Mouse (Mus musculus): ENCODE results near the gene Mrps11.

Gene Mrps11

DNA sequence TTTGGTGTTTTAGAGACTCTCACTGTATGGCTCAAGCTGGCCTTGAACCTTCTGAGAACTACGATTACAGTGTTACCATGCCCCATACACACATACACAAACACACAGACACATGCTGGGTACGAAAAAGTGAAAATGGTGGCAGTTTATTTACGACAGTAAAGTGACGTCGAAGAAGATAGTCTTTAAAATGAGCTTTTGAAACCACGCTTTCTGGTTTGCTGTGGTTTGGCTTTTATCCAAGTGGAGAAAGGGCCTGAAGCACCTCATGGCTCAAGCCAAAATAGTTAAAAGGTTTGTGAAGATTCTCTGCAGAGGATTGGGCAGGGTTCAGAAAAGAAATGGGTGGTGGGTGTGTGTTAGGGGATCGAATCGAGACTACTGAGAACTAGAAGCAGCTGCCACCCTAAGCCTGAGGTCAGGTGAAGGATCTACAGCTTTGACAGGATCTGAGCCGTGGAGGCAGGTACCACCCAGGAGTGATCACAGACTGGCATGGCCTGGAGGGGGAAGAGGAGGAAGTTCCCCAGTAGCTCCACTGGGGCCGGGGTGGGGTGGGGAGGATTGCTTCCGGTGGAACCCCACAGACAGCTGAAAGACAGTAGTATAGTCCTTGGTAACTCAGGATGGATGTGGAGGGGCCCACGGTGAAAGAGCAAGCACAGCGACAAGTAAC lies 11.1 kb downstream of the Mrps11 start:
- DNase-seq (ENCODE audit: low spot score): no peak

DNA sequence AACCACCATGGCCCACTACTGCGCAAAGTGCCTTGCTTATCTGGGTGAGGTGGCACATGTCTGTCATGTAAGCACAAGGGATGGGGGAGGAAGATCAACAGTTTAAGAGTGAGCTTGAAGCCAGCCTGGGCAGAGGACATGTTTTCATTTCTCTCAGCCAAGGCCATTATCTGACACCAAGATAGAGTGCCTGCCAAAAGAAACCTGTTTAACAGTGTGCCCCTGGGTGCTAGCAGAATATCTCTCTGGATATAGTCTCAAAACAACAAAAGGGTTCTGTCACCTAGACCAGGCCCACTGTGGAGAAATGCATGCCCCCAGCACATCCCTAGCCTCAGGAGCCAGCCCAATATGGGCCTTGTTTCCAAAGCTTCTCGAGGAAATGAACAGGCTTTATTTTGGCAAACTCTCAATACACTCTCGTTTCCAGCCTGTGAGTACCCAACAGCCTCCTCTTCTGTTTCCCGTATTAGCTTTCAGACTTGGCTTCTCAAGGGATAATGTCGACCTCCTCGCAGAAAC lies 11.7 kb downstream of the Mrps11 start:
- DNase-seq (ENCODE audit: low spot score): no peak

DNA sequence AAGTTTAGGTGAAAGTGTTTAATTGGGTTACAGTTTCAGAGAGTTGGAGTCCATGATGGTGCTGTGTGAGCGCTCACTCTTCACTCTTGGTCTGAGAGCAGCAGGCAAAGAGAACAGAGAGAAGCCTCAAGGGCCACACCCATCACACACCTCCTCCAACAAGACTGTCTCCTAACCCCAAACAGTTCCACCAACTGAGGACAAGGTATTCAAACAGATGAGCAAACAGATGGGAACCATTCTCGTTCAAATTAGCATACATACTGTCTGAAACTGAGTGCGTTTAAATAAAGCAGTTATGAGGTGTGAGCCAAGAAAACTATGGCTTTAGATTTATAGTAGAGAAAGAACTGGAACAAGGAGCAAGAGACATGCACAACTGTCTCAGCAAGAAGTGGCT lies 13.7 kb downstream of the Mrps11 start:
- no peak for DNase-seq (ENCODE audit: low spot score)

DNA sequence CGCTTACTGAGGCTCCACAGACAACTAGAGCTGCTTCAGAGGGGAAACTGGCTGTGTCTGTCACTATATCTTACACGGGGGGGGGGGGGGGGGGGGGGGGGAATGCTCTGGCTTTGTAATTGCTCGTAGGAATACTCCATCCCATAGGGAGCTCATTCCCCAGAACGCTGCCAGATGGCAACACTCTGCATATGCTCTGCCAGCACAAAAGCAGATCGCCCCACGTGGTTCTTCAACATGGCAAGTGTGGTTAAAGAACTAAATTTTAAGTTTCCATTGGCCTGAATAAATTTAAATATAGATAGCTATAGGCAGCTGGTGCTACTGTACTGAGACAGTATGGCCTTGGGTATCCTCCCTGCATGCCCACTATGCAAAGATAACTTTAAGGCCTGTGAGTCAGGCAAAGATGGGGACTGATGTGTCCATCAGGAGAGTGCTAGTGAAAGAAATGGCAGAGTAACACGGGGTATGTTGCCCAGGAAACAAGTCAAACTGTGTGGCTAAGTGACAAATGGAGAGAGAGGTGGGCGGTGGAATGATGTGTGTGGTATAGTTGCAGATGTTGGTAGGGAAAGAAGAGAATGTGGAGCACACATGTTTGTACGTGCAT lies 15.0 kb downstream of the Mrps11 start:
- no peak for DNase-seq (ENCODE audit: low spot score)

DNA sequence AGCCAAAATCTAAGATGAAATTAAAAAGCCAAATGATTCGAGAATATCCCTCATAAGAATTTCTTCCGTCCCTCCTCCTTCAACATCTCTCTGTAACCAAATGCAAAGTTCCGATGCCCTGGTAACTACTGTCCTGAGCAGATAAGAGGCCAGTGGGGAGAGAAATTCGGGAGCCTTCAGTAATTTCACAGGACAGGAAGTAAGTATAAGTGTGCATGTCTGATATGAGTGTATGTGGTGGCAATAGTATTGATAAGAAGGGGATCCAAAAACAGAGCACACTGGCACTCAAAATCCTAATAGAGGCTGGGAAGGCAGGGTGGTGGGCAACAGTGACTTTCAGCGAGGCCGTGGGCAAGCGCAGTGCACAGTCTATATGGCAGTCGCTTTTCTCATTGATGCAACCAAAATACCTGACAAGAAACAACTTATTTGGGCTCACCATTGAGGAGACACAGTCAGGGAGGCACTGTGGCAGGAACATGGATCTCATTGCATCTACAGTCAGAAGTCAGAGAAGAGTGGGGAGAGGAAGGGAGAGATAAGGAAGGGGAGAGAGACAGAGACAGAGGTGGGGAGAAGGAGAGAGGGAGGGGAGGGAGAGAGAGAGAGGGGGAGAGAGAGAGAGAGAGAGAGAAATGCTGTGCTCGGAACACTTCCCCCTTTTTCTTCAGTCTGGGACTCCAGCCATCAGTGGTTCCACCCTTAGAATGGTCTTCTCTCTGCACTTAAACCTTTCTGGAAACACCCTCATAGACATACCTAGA lies 17.0 kb downstream of the Mrps11 start:
- peak; percentile 77 for DNase-seq (ENCODE audit: low spot score)

DNA sequence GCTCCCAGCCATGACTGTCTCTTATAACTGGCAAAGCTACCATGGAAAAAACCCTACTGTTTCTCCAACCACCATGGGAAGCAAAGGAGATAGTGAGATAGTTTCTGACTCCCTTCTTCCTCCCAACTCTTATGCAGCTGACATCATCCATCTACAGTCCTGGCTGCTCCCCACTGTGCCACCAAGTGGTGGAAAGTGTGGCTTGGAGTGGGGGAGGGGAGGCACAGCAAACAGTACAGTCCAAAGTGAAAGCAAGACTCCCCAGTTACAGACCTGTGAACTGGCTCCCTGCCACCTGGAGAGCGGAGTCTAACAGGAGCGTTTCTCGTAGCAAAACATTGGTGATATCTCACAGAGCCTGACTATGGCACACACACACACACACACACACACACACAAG lies 20.9 kb downstream of the Mrps11 start:
- DNase-seq (ENCODE audit: low spot score): no peak

DNA sequence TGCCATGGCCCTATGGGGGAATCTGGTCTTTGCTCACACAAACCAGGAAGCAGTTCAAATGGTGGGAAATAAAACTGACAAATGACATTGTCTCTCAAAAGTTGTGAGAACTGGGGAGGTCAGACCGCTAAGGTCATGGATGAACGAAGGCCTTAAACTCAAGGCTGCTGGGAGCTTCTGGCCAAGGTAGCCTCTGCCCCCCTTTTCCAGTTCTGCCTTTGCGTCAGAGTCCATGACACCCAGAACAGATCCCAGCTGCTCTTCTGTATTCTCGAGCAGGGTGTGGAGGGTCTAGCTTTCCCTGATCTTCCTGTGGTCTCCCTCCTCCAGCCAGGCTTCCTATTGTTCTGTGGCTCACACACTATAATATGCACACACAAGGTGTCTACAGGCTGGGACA lies 24.3 kb downstream of the Mrps11 start:
- no peak for DNase-seq (ENCODE audit: low spot score)

DNA sequence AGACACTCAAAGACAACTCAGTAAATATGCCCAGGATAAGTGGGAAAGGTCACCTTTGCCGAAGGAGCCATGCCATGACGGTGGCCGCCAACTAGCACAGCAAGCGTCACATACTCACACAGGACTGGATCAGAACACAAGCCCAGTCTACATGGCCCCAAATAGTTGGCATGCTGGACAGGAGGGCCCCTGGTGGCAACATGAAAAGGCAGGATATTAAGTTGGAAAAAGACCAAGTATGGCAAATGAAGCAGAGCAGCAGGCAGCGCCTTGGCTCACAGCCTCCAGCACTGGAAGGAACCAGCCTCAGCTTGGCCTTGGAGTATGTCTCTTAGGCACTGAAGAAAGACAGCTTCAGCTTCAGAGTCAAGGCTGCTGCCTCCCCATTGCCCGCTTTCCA lies 30.9 kb downstream of the Mrps11 start:
- DNase-seq (ENCODE audit: low spot score): no peak

DNA sequence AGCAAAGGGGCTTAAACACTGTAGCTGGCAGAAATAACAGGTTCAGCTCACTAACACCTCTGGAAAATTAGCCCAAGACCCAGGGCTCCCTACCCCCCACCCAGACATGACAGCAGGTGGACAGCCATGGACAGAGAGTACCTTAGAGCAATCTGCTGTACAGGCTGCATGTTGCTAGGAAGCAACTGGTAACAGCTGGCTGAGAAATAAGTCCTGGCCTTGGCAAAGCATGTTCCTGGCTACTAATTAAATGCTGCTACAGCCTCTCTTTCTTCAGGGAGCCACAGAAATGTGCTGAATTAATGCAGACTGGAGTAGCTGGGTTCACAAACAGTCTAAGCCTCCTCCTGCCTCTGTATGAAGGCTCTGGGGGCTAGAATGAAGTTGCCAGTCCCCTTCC lies 31.8 kb downstream of the Mrps11 start:
- no peak for DNase-seq (ENCODE audit: low spot score)

DNA sequence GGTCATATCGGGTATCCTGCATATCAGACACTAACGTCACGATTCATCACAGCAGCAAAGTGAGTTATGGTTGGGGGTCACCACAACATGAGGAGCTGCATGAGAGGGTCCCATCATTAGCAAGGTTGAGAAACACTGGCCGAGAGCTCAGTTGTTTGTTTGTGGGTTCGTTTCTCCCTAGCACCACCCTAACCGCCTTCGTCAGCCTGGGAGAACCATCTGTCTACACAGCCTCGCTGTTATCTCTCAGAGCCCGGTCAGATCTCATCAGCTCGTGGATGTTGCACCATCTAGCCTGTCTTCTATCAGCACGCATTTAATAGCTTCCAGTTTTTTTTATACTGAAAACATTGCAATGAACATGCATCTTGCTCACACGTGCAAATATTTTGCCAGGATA lies 35.4 kb downstream of the Mrps11 start:
- DNase-seq (ENCODE audit: low spot score): no peak

DNA sequence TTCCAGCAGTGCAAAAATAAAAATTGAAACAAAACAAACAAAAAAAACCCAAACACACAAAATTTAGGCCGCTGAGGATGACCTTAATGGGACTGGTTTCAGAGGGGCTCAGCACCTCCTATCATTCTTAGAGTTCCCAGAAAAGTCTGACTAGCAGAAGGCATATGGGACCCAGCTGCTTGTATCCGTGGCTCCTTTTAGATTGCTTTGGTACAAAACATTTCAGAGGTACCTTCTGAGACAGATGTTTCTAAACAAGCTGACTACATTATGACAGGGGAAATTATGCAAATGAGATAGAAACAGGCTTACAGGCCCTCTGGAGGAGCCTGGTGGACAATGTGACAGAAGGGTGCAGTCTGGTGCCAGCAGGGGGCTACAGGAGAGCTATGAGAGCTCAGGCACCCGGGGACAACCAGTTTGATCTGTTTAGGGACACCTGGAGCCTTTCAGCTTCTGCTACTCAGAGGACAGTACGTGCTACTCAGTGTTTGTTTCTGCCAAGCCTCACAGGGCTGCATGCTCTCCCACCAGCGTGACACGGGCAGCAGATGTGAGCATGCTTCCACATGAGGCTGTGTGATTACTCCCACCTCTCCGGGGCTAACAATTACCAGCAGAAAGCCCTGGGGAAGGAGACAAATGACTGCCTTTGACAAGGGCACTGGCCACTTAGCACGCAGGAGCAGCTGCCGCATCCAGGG lies 43.9 kb downstream of the Mrps11 start:
- DNase-seq (ENCODE audit: low spot score): no peak

DNA sequence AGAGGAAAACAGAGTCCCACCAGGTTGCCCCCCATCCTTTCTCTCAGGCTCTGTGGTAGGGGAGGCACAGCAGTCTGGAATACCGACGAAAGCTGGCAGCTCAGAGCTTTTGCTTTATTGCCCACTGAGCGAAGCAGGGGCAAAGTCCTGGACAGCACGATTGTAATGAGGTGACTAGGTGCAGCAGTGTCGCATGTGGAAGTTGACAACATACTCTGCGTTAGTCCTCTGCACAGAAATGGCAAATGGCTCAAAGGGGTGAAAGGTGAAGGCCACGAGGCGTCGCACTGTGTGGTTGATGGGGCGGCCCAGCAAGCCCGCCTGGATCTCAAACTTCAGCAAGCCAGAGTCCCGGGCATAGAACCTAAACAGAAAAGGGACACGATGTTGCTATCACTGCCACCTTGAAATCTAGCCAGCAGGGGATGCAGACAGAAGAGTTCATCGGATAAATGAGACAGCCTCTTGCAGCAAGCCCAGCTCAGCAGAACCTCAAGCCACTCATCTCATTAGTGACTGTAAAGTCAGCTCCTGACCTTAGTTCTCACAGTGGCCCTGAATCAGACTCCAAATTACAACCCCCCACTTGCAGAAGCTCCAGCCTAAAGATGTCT lies 44.9 kb downstream of the Mrps11 start:
- no peak for DNase-seq (ENCODE audit: low spot score)

DNA sequence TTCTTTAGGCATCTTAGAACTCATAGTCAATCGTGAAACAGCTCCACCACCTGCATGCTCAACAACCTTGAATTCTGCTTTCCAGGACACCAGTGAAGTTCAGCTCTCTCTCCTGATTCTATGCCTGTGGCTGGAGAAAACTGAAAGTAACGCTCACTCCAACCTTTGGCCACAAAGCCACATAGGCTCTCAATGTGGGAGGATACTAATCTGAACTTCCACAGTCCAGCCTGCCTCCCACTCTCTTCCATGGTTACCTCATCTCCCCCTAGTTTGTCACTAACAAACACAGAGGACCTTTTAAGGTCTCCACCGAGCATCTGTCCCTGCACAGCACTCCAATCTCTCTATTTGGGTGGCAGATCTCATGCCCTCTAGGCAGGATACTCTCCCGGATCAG lies 52.7 kb downstream of the Mrps11 start:
- DNase-seq (ENCODE audit: low spot score): no peak

DNA sequence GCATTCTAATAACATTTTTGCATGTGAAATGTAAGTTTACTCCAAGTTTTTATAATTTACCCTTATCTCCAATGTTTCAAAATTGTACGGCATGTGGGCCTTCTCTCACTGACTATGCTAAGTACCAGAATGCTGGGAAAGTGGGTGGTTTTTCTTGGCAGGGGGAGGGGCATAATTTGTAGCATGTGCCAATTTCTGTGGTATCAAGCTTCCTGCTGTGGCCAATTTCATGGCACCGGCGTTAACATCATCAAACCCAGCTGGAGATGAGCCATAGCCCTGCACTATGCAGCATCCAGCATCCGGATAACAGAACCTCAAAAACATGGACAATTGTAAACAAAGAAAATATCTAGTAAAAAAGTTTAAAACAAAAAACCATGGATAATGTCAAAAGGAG lies 54.3 kb downstream of the Mrps11 start:
- no peak for DNase-seq (ENCODE audit: low spot score)

DNA sequence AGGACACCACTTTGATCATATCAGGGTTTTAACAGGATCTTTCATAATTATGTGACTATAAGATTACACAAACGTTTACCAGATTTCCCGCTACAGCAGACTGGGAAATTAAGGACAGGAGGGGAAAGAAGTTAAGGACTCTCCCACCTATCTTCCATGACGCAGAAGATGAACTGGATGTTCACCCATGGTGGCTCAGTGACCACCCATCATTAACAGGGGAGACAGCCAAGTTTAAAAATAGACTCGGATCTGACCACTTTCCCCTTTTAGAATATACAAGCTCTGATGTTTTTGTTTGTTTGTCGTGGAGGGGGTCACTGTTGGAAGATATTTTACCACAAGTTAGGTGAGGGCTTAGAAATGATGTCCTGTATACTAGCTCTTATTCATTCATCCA lies 58.7 kb downstream of the Mrps11 start:
- no peak for DNase-seq (ENCODE audit: low spot score)

All from c-Kit-positive CD71-positive TER-119-positive erythroid progenitor cells, embryonic 14.5 days (primary cell).